Mouse (Mus musculus) megakaryocyte, embryonic 14.5 days (primary cell): ENCODE measurements at regions not wholly inside any gene's neighbourhood (a gene's known extent, or its start where the extent isn't known, plus 50 kb on each side); places are given as distances from the start of the nearest gene placed in this dataset.

Experiments
- FLI1 ChIP-seq: IDR thresholded peaks from 2 replicates; pipeline ENCODE4 v1.6.1; 2012; ENCODE audit warnings: low read length, inconsistent platforms, mixed read lengths
- GATA1 ChIP-seq: IDR thresholded peaks from 3 replicates; pipeline ENCODE4 v1.6.1; 2012; ENCODE audit warnings: mixed read lengths, low read length, inconsistent platforms, borderline replicate concordance

- no peak for TF ChIP-seq FLI1
- TF ChIP-seq GATA1: no peak
Measured at GRCm38 (mm10) chr17:85876853-85877252, 188.8 kb upstream of the Six2 start.
